1 mouse cellular context compared by ENCODE assay signal in the genomic region with DNA sequence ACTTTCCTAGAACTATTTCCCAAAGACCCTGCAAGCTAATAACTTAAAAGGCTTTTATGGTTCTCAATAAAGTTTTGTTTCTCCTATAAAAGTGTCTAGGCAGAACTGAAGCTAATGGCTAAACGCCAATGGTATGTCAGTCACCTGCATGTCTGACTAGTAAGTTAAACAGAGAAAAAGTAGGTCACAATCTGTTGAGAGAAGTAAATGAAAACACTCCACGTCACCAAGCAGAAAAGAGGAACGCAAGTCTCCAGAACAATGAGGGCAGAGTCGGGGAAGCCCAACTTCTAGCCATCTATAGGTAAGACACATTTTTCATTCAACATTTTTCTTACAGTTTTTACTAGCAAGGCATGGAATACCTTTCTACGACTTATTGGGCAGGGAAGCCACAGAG.
TF ChIP-seq lines count a peak whose summit lies in the region.

No protein-coding gene starts in this region.

TF ChIP-seq in MEL, 35 proteins besides CTCF, POLR2A, EP300 and RAD21:
- TF ChIP-seq ETS1 (IDR thresholded peaks at IDR 0.05; ENCODE audit: low read depth, low read length) (peak; percentile 81), BHLHE40 (IDR thresholded peaks at IDR 0.05; ENCODE audit: borderline replicate concordance, low read depth, low read length) (0 out of 2 replicates have a peak, but pooled peaks have one; percentile 15), SIN3A (IDR thresholded peaks at IDR 0.05; ENCODE audit: low read length) (peak; percentile 45; the same call in 1 of the 2 replicates), TBP (IDR thresholded peaks at IDR 0.05; ENCODE audit: low read depth, low read length) (peak; percentile 93), MXI1 (IDR thresholded peaks at IDR 0.05; ENCODE audit: low read depth, low read length) (peak; percentile 31; the same call in 1 of the 2 replicates), TAL1 (IDR thresholded peaks at IDR 0.05; ENCODE audit: low read length) (no peak), ZKSCAN1 (IDR thresholded peaks at IDR 0.05; ENCODE audit: low read depth, low read length) (no peak)
